31 mouse cellular contexts compared by ENCODE assay signal in the genomic region with DNA sequence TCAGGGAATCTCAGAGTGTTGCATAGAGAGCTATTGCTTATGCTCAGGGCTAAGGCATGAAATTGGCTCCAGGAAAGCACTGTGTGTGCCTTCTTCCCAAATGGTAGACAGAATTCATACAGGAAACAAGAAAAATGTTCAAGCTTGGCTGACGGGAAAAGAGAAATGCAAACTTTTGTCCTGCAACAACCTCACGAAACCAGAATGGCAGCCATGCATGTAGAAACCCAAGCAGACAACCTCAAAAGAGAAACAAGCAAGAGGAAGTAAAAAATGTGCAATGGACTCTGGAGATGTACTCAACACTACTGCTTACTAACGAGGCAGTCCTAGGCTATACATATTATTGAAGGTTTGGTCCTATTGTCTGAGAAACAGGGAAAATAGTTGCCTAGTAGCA.
"Had no signal": no experiment of that assay in that cellular context is flagged by ENCODE, and none has a peak within 500 bp of the region (broad histone marks: within the 10 kb centered on the region; RNA-seq: fewer than 3 reads in every experiment).

No protein-coding gene starts in this region.

- H3K4me3 ChIP-seq: heart, embryonic 10.5 days; heart, embryonic 12.5 days; heart, embryonic 13.5 days; heart, embryonic 15.5 days; hindbrain, embryonic 10.5 days; hindbrain, embryonic 12.5 days; hindbrain, embryonic 13.5 days; hindbrain, embryonic 15.5 days; intestine, embryonic 15.5 days; kidney, embryonic 15.5 days; layer of hippocampus, adult 2 months; left cerebral cortex, adult 2 months had no signal

- H3K36me3 ChIP-seq: heart, embryonic 10.5 days; heart, embryonic 12.5 days; heart, embryonic 13.5 days; heart, embryonic 15.5 days; hindbrain, embryonic 10.5 days; hindbrain, embryonic 12.5 days; hindbrain, embryonic 13.5 days; hindbrain, embryonic 15.5 days; intestine, embryonic 15.5 days; kidney, embryonic 15.5 days had no signal

- H3K4me1 ChIP-seq: heart, embryonic 10.5 days; heart, embryonic 15.5 days; hindbrain, embryonic 10.5 days; hindbrain, embryonic 12.5 days; hindbrain, embryonic 13.5 days; hindbrain, embryonic 15.5 days; intestine, embryonic 15.5 days; kidney, embryonic 15.5 days had no signal

- H3K9ac ChIP-seq: heart, embryonic 12.5 days; heart, embryonic 13.5 days; heart, embryonic 15.5 days; hindbrain, embryonic 12.5 days; hindbrain, embryonic 13.5 days; hindbrain, embryonic 14.5 days; hindbrain, embryonic 15.5 days; intestine, embryonic 15.5 days; kidney, embryonic 15.5 days had no signal

- H3K9me3 ChIP-seq: heart, embryonic 10.5 days; heart, embryonic 12.5 days; heart, embryonic 13.5 days; heart, embryonic 15.5 days; hindbrain, embryonic 10.5 days; hindbrain, embryonic 12.5 days; hindbrain, embryonic 13.5 days; hindbrain, embryonic 15.5 days; intestine, embryonic 15.5 days; kidney, embryonic 15.5 days had no signal

- H3K27ac ChIP-seq: heart, embryonic 10.5 days; heart, embryonic 13.5 days; heart, embryonic 15.5 days; hindbrain, embryonic 10.5 days; hindbrain, embryonic 12.5 days; hindbrain, embryonic 13.5 days; hindbrain, embryonic 14.5 days; hindbrain, embryonic 15.5 days; hindbrain, postnatal 0 days; intestine, embryonic 15.5 days; kidney, embryonic 15.5 days; kidney, postnatal 0 days; layer of hippocampus, adult 2 months; left cerebral cortex, adult 2 months had no signal

- H3K4me2 ChIP-seq: heart, embryonic 11.5 days; heart, embryonic 12.5 days; heart, embryonic 13.5 days; heart, embryonic 15.5 days; hindbrain, embryonic 12.5 days; hindbrain, embryonic 13.5 days; hindbrain, embryonic 14.5 days; hindbrain, embryonic 15.5 days; intestine, embryonic 15.5 days; kidney, embryonic 15.5 days had no signal

- H3K27me3 ChIP-seq: heart, embryonic 12.5 days; heart, embryonic 13.5 days; heart, embryonic 15.5 days; hindbrain, embryonic 12.5 days; hindbrain, embryonic 13.5 days; hindbrain, embryonic 15.5 days; intestine, embryonic 15.5 days; kidney, embryonic 15.5 days had no signal

- DNase-seq: heart, postnatal 10 days; heart, postnatal 14 days; heart, postnatal 36 days; heart, postnatal 4 days; kidney, adult 11 months; kidney, adult 18-20 months; kidney, adult 2 months; kidney, adult 8-10 months; kidney, adult 9 months; kidney, postnatal 10 days; kidney, postnatal 14 days; kidney, postnatal 25 days; kidney, postnatal 36 days; layer of hippocampus, adult 9-11 months; layer of hippocampus, postnatal 36 days had no signal
